Mouse (Mus musculus) Patski (cell line): ENCODE data around the gene Tmem221. TPM values are rescaled to one million over a fixed set of nuclear protein-coding genes. Genes with fewer than 3 reads are reported as not detected.

Source experiments
- ATAC-seq: fragments of 100-300 bp; one replicate; pipeline ENCODE4 v1.8.0; 2021
- CTCF ChIA-PET: fragments of 350-600 bp; sonication (Branson Sonifier 250); formaldehyde crosslinking; loops from one replicate; lab custom pipeline; 2022; ENCODE audit warnings: inconsistent platforms; lab: Charles Lee
- POLR2A ChIA-PET: fragments of 350-600 bp; sonication (Branson Sonifier 250); formaldehyde crosslinking; loops from one replicate; lab custom pipeline; 2022; ENCODE audit warnings: antibody characterized with exemption, inconsistent platforms; lab: Charles Lee
- DNase-seq: peaks from one replicate; pipeline ENCODE4 v3.0.0-alpha.2; 2011; ENCODE audit warnings: low read depth, low spot score
- H3K27me3 ChIP-seq: fragments of 371-371 bp; one replicate; pipeline ENCODE4 v1.5.1; 2021
- CTCF ChIP-seq: fragments of 100-300 bp; IDR thresholded peaks from one replicate; pipeline ENCODE4 v1.5.1; 2021
- in situ Hi-C: fragments of 300-500 bp; cut with MboI; formaldehyde crosslinking; loops from 3 replicates; pipeline ENCODE4 v1.11.1; 2018; ENCODE audit warnings: low pct_unique_long_range_greater_than_20kb, mixed read lengths
- polyA plus RNA-seq: library from polyadenylated mRNA; unstranded; gene quantifications from one replicate; pipeline ENCODE4 v1.2.3, GENCODE M21; 2021

The Tmem221 gene
- 3.4 TPM for polyA plus RNA-seq

DNA sequence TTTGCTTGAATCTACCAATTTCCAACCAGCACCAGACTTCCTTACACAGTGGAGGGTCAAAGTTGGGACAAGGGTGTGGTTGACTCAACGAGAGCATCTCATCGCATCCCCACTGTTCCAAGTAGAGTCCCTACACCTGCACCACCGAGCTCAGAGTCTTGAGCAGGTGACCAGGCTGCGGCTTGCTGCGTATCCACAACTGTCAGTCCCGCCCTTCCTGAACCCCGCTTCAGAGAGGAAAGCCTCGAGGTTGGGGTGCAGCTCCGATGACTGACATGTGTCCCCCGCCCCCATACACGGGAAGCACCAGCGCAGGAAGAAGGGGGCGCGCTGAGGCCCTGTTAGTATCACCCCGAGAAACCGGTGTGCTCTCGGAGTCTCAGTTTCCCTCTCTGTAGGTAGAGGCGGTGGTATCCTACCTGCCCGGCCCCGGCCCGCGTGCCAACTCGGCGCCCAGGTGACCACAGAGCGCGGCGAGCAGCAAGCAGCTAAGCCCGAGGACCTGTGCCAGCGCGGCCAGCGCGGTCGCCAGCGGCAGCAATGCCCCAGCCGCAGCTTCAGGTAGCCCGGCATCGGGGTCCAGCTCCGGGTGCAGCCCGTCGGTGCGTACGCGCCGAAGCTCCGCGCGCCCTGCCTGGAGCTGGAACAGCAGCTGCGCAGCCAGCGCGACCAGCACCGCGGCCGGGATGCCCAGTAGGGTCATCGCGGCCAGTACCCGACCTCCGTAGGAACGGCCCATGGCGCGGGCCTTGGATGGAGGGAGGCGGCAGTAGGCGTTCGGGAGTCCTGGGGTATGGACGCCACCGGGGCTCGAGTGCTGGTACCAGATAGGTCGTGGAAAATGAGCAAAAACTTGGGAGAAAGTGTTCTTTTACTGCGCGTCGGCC is at the start of gene Tmem221:
TSS of gene Tmem221 (minus strand) at position 801 of the 887 bp plus-strand sequence.
- POLR2A ChIA-PET = interaction anchor here (3.1 kb wide), 1 partner anchor 34 kb away, joined by 7 read pairs; the partner anchor contains the start of gene Pgls
- H3K27me3 ChIP-seq = no peaks in the 10 kb centered on the region
- ATAC-seq = peak; percentile 15
- CTCF ChIA-PET = interaction anchor here (1.6 to 5.6 kb wide), 3 partner anchors 33 to 54 kb away, joined by 5 to 49 read pairs (median 19); partner anchors contain the start of genes Colgalt1 and Pgls
- TF ChIP-seq CTCF = no peak
- in situ Hi-C loops = no loop called here
- DNase-seq = no peak

- ATAC-seq (no peak), DNase-seq (no peak)
- in situ Hi-C loops = loop anchor here (5.0 kb wide), 2 partner anchors 42 to 48 kb away; no protein-coding TSS in a partner anchor
- no peaks in the 10 kb centered on the region for H3K27me3 ChIP-seq
- no peak for TF ChIP-seq CTCF
- ChIA-PET CTCF (interaction anchor here (1.5 to 2.8 kb wide), 3 partner anchors 8 to 57 kb away, joined by 5 to 11 read pairs (median 6); no protein-coding TSS in a partner anchor), POLR2A (no interaction called here)
Observed at GRCm38 (mm10) chr8:71604021-71604420, 45.4 kb upstream of the Tmem221 start.

DNA sequence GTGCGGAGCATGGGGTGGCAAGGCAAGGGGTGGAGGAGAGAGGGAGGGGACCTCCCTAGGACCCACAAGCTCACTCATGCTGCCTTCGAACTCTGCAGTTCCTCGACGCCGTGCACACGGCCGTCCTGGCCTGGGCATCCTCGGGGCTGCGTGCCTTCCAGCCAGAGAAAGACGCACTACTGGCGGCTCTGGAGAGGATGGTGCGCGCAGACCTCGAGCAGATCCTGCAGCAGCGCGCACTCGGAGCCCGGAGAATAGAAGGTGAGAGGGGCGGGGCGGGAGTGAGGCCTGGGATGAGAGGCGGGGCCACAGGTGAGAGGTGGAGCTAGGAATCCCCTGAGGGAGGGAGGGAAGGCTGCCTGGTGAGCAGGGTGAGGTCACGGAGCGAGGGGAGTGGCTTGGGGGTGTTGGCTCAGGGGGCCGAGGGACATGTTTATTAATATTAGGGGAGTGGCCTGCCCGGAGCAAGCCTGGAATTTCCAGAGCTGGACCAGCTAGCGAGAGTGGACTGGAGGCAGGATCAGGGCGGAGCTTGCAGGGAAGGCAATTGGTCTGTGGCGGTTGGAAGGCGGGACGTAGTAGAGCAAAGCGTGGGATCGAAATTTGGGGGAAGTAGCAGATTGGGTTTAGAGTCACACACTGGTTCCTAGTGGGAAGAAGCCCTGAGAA is 44.1 kb upstream of the Tmem221 start:
- H3K27me3 ChIP-seq = no peaks in the 10 kb centered on the region
- no peak for ATAC-seq
- in situ Hi-C loops = loop anchor here (5.0 kb wide), 2 partner anchors 40 to 50 kb away; no protein-coding TSS in a partner anchor
- no peak for DNase-seq
- no peak for TF ChIP-seq CTCF
- CTCF ChIA-PET = interaction anchor here (0.7 kb wide), 1 partner anchor 40 kb away, joined by 3 read pairs; no protein-coding TSS in a partner anchor
- POLR2A ChIA-PET = interaction anchor here (0.6 kb wide), 1 partner anchor 15 kb away, joined by 6 read pairs; no protein-coding TSS in a partner anchor

- DNase-seq (no peak), ATAC-seq (no peak)
- no peak for TF ChIP-seq CTCF
- H3K27me3 ChIP-seq = no peaks in the 10 kb centered on the region
- ChIA-PET CTCF (interaction anchor here (0.7 kb wide), 1 partner anchor 39 kb away, joined by 3 read pairs; no protein-coding TSS in a partner anchor), POLR2A (no interaction called here)
- in situ Hi-C loops = loop anchor here (5.0 kb wide), 2 partner anchors 40 to 50 kb away; no protein-coding TSS in a partner anchor
Observed at GRCm38 (mm10) chr8:71601939-71602665, 43.4 kb upstream of the Tmem221 start.

DNA sequence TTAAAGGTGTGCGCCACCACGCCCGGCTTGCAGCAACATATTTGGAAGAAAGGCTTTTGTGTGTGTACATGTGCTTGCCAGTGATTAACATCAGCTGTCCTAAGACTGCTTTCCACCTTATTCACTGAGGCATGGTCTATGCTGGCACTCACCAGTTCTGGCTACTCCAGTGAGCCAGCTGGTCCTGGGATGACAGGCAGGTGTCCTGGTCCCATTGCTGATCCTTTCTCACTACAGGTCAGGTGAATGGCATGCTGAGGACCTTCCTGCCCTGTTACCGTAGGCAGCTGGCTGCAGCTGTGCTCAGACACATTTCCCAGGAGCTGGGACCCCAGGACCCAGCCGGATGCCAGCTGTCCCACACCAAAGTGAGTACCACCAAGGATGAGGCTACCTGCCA is 40.2 kb upstream of the Tmem221 start:
- no peak for TF ChIP-seq CTCF
- H3K27me3 ChIP-seq = no peaks in the 10 kb centered on the region
- POLR2A ChIA-PET = interaction anchor here (1.4 kb wide), 1 partner anchor 37 kb away, joined by 6 read pairs; no protein-coding TSS in a partner anchor
- DNase-seq = no peak
- in situ Hi-C loops = no loop called here
- CTCF ChIA-PET = interaction anchor here (0.9 to 2.3 kb wide), 3 partner anchors 19 to 36 kb away, joined by 3 to 12 read pairs (median 3); no protein-coding TSS in a partner anchor
- no peak for ATAC-seq

- ATAC-seq = no peak
- ChIA-PET POLR2A (no interaction called here), CTCF (interaction anchor here (0.7 to 2.3 kb wide), 4 partner anchors 19 to 68 kb away, joined by 3 to 12 read pairs (median 3); no protein-coding TSS in a partner anchor)
- in situ Hi-C loops = no loop called here
- TF ChIP-seq CTCF = no peak
- H3K27me3 ChIP-seq = no peaks in the 10 kb centered on the region
- DNase-seq = no peak
Observed at GRCm38 (mm10) chr8:71598375-71598774, 39.7 kb upstream of the Tmem221 start.

DNA sequence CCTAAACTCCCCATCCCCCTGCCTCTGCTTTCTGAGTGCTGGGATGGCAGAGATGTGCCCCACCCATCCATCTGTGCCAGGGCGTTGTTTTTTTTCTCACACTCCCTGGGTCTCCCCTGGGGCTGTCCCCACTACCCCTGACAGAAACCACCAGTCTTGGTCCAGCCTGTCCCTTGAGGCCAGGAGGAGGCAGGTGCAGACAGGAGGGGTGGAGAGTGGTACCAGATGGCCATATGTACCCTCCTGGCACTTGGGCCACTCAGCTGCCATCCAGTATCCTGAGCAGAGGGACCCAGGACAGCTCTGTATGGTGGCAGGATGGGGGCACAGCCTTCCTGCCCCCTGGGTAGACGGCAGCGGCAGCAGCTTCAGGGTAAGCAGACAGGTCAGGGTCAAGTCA is 38.8 kb upstream of the Tmem221 start, which contains the start of gene Fam129c:
TSS of gene Fam129c (plus strand) at position 198 of the 400 bp plus-strand sequence.
- no peak for DNase-seq
- in situ Hi-C loops = no loop called here
- ChIA-PET CTCF (interaction anchor here (1.5 to 2.3 kb wide), 2 partner anchors 11 to 35 kb away, joined by 5 to 12 read pairs; no protein-coding TSS in a partner anchor), POLR2A (no interaction called here)
- no peak for TF ChIP-seq CTCF
- no peaks in the 10 kb centered on the region for H3K27me3 ChIP-seq
- ATAC-seq = no peak

- ChIA-PET CTCF (interaction anchor here (0.9 to 2.7 kb wide), 7 partner anchors 10 to 64 kb away, joined by 5 to 11 read pairs (median 6); partner anchors contain the start of genes Colgalt1, Slc27a1 and Tmem221), POLR2A (no interaction called here)
- H3K27me3 ChIP-seq = no peaks in the 10 kb centered on the region
- no peak for ATAC-seq
- no peak for TF ChIP-seq CTCF
- no peak for DNase-seq
- in situ Hi-C loops = no loop called here
Observed at GRCm38 (mm10) chr8:71596798-71597197, 38.1 kb upstream of the Tmem221 start.

- DNase-seq (no peak), ATAC-seq (no peak)
- no peak for TF ChIP-seq CTCF
- POLR2A ChIA-PET = interaction anchor here (0.7 to 3.4 kb wide), 3 partner anchors 27 to 33 kb away, joined by 3 to 15 read pairs (median 12); partner anchors contain the start of gene Slc27a1
- in situ Hi-C loops = no loop called here
- H3K27me3 ChIP-seq = no peaks in the 10 kb centered on the region
- CTCF ChIA-PET = interaction anchor here (0.7 to 2.7 kb wide), 11 partner anchors 8 to 67 kb away, joined by 3 to 11 read pairs (median 5); partner anchors contain the start of genes Colgalt1, Slc27a1 and Tmem221
Observed at GRCm38 (mm10) chr8:71596384-71596783, 37.7 kb upstream of the Tmem221 start.
